Mouse (Mus musculus) neural tube, embryonic 12.5 days (tissue): ENCODE results near the gene Kpna2. TPM values are rescaled to one million over a fixed set of nuclear protein-coding genes. Genes with fewer than 3 reads are reported as not detected.
"Not testable (repeated sequence)": the region's sequence is repeated elsewhere in the genome, so short reads cannot be mapped to it uniquely, and the experiment has no call there.

ENCODE experiments used
- ATAC-seq: fragments of 200-750 bp; cut with Nextera tagmentation; 2 replicates; pipeline ENCODE4 v1.8.0; 2017; ENCODE audit warnings: low read depth, mild to moderate bottlenecking, moderate TSS enrichment, moderate library complexity; ENCODE audit not compliant: low FRiP score
- H3K27ac ChIP-seq: fragments of 300-500 bp; sonication (generic); 2 replicates; pipeline ENCODE4 v1.5.1; 2016
- H3K27me3 ChIP-seq: fragments of 300-500 bp; sonication (generic); replicated peaks from 2 replicates; pipeline ENCODE4 v1.6.1; 2016; ENCODE audit warnings: mild to moderate bottlenecking
- H3K36me3 ChIP-seq: fragments of 300-500 bp; sonication (generic); 2 replicates; pipeline ENCODE4 v1.6.1; 2016; ENCODE audit warnings: mild to moderate bottlenecking
- H3K4me1 ChIP-seq: fragments of 300-500 bp; sonication (generic); 2 replicates; pipeline ENCODE4 v1.6.1; 2016
- H3K4me2 ChIP-seq: fragments of 300-500 bp; sonication (generic); replicated peaks from 2 replicates; pipeline ENCODE4 v1.6.1; 2016; ENCODE audit warnings: mild to moderate bottlenecking
- H3K4me3 ChIP-seq: fragments of 300-500 bp; sonication (generic); 2 replicates; pipeline ENCODE4 v1.5.1; 2016
- H3K9ac ChIP-seq: fragments of 300-500 bp; sonication (generic); 2 replicates; pipeline ENCODE4 v1.6.1; 2016; ENCODE audit warnings: mild to moderate bottlenecking
- H3K9me3 ChIP-seq: fragments of 300-500 bp; sonication (generic); 2 replicates; pipeline ENCODE4 v1.6.1; 2016; ENCODE audit warnings: mild to moderate bottlenecking
- WGBS: fragments of 180-500 bp; shearing (Covaris S2); methylation state at CpG from one replicate; pipeline ENCODE4 v1.1.7; 2016; 5-methylcytosine and 5-hydroxymethylcytosine counted together
- polyA plus RNA-seq: library from polyadenylated mRNA; unstranded; fragments of >200 nt; fragmentation: Nextera tagmentation; extraction: Ambion mirVana; gene quantifications from 2 replicates; pipeline ENCODE4 v1.2.1, GENCODE M21; 2016

The Kpna2 gene
- polyA plus RNA-seq, 1 experiment from 2014 or later, result 392 TPM

DNA sequence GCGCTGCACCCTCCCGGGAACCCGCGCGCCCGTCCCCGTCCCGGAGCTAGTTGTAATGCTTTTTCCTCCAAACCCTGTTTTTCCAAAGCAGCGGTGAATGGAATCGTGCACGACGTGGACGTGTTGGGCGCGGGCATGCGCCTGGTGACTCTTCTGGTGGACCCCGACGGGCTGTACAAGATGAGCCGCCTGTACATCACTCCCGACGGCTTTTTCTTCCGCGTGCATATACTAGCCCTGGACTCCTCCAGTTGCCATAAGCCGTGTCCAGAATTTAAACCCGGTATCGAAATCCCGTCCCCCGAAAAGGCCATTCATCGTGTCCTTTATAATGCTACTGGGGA lies 28.9 kb upstream of the Kpna2 start:
- Histone ChIP-seq H3K27me3 (no peaks in the 10 kb centered on the region), H3K4me3 (peak overlapping the region; percentile 56), H3K36me3 (no peaks in the 10 kb centered on the region), H3K9me3 (no peaks in the 10 kb centered on the region), H3K4me2 (peak overlapping the region; percentile 72), H3K4me1 (peaks cover 32% of the 10 kb centered on the region), H3K27ac (peak overlapping the region; percentile 42; the same call in 1 of the 2 replicates), H3K9ac (peak overlapping the region; percentile 65)
- WGBS, result 5% methylated on average over 29 of the region's 29 CpGs
- ATAC-seq, result peak; percentile 65

DNA sequence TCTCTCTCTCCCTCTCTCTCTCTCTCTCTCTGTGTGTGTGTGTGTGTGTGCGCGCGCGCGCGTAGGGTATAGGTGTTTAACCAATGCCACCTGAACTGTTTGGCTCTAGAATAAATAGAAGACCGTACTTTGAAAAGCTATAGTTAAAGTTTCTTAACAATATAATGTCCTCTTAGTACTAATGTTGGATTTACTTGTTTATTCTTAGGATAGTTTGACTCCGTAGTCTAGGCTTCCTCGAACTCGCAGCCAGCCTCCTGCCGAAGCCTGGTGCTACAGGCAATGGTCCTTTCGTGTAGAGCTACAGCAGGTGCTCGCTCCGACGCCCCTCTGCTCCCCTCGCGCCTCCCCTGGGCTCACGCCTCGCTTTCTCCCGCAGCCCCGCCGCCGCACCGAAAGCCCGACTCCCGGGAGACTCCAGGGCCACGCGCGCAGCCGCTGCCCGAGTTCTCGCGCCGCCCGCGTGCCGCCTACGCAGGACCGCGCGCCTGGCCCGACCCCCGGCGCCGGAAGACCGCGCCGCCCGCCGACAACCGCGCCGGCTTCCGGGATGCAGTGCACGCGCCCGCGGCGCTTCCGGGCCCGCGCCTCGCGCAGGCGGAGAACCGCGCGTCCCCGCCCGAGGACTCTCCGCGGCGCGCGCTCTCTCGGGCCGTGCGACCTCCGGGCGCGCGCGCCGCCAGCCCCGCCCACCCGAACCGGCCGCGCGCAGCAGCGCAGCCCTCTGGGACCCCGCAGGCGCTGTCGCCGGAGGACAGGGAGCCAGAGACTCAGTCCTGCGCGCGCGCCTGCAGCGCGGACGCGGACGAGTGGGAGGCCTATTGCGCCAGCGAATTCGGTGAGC lies 28.3 kb upstream of the Kpna2 start:
- no peaks in the 10 kb centered on the region for H3K36me3 ChIP-seq
- H3K9ac ChIP-seq, result peak overlapping the region; percentile 65
- peak overlapping the region; percentile 56 for H3K4me3 ChIP-seq
- ATAC-seq, result peak; percentile 86
- H3K4me1 ChIP-seq, result peaks cover 32% of the 10 kb centered on the region
- no peaks in the 10 kb centered on the region for H3K9me3 ChIP-seq
- H3K4me2 ChIP-seq, result peak overlapping the region; percentile 72
- under 1% methylated on average over 107 of the region's 107 CpGs for WGBS
- no peaks in the 10 kb centered on the region for H3K27me3 ChIP-seq
- 0 out of 2 replicates have a peak overlapping the region, but pooled peaks have one; percentile 42 for H3K27ac ChIP-seq

DNA sequence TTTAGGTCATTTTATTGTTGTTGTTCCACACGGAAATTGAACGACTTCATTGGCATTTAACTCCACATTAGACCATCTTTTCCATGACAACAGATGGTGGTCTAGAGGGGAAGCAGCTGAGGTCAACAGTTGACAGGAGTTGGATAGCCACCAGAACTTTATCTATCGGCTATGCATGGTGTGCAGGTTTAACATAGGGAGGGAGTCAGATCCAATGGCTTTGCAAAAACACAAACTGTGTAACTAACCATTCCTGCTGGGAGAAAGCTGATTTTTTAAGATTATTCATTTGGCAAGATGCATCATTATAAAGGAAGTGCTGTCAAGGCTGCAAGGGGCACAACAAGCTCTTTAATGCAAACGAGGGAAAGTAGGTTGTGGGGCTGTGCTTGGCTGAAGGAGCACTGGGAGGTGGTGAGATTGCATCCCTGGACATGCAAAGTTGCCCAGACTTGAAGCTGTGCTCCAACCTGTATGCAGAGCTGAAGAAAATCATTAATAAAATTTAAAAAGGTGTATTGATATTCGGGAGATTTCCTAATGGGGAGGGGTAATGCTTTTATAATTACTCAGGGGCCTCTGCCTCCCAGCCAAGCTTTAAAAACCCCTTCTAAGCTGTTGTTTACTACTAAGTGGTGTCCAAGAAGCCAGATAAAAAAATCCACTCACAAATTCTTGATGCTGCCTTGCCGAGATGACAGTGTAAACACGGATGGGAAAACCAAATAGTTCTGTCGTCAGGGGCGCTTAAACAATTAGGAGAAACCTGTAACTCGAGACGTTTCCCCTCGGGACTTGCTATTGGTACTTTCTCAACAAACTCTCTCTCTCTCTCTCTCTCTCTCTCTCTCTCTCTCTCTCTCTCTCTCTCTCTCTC lies 27.5 kb upstream of the Kpna2 start:
- ATAC-seq, result no peak
- 6% methylated on average over 12 of the region's 12 CpGs for WGBS
- peak overlapping the region; percentile 72 for H3K4me2 ChIP-seq
- H3K27me3 ChIP-seq, result no peaks in the 10 kb centered on the region
- no peaks in the 10 kb centered on the region for H3K9me3 ChIP-seq
- H3K4me1 ChIP-seq, result peaks cover 32% of the 10 kb centered on the region
- H3K36me3 ChIP-seq, result no peaks in the 10 kb centered on the region
- no peak overlapping the region for H3K27ac ChIP-seq
- H3K9ac ChIP-seq, result no peak overlapping the region
- no peak overlapping the region; the same call in 1 of the 2 replicates for H3K4me3 ChIP-seq

DNA sequence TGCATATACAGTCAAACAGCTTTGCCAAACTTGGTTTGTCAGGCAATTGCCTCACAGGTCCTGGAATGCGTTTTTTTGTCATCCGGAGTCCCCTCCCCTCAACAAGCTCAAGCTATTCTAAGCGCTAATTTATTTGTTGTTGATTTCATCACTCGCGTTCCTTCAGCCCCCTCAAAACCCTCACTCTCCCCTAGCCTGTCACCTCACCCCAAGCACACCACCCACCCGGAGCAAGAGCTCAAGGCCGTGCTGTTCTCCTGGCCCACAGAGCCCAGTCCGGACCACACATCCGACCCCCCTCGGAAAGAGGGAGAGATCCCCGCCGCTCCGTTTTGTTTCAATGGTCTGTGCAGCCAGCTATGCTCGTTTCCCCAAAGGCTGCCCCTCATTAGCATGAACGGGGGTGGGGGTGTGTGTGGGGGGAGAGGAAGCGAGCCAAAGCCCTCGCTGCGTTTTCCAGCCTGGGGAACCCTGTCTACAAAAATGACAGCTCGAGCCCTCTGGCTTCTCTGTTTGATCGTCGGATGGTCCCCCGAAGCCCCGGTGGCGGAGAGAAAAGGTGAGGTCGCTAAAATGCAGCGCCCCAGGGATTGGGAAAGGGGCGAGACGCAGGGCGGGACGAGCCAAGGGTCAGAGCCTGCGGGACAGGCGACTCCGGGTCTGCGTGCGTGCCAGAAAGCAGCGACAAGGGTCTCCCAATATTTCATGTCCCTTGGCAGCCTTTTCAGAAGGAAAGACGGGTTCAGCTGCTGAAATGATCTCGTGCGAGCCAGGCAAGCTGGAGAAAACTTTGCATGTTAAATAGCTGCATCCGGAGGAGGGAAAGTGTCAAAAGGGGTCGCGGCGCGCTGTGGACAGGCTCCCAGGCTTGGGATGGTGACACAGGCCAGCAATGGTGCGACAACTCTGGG lies 26.3 kb upstream of the Kpna2 start, which contains the start of gene 1810010H24Rik:
1810010H24Rik (plus strand) TSS at position 271 of the 911 bp plus-strand sequence.
- Histone ChIP-seq H3K4me2 (peak within 1 kb of the TSS; percentile 72), H3K9me3 (no peaks in the 10 kb centered on the region), H3K4me3 (peak within 1 kb of the TSS; percentile 38), H3K27me3 (no peaks in the 10 kb centered on the region), H3K4me1 (peaks cover 32% of the 10 kb centered on the region), H3K36me3 (no peaks in the 10 kb centered on the region), H3K27ac (no peak within 1 kb of the TSS), H3K9ac (peak within 1 kb of the TSS; percentile 49)
- under 1% methylated on average over 45 of the region's 45 CpGs for WGBS
- ATAC-seq, result no peak

DNA sequence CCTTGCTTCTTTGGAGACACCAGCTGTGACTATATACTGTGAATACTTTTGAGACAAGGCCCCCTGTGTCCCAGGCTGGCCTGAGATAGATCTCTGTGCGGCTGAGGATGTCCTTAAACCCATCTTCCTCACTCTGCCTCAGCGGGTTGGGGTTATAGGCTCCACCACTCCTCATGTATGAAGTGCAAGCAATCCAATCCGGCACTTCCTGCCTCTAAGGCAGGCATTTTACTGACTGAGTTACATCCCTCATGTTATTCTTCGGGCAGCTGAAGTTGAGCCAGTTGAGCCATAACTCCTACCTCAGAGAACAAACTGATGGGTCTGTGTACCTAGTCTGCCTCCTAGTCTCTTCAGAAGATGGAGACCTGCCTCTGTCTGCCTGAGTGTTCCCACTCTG lies 25.1 kb upstream of the Kpna2 start:
- Histone ChIP-seq H3K4me1 (peaks cover 32% of the 10 kb centered on the region), H3K27ac (no peak overlapping the region), H3K36me3 (no peaks in the 10 kb centered on the region), H3K9me3 (no peaks in the 10 kb centered on the region), H3K4me3 (no peak overlapping the region), H3K27me3 (no peaks in the 10 kb centered on the region), H3K9ac (no peak overlapping the region), H3K4me2 (peak overlapping the region; percentile 72)
- WGBS, result 53% methylated on average over 4 of the region's 4 CpGs
- ATAC-seq, result no peak

DNA sequence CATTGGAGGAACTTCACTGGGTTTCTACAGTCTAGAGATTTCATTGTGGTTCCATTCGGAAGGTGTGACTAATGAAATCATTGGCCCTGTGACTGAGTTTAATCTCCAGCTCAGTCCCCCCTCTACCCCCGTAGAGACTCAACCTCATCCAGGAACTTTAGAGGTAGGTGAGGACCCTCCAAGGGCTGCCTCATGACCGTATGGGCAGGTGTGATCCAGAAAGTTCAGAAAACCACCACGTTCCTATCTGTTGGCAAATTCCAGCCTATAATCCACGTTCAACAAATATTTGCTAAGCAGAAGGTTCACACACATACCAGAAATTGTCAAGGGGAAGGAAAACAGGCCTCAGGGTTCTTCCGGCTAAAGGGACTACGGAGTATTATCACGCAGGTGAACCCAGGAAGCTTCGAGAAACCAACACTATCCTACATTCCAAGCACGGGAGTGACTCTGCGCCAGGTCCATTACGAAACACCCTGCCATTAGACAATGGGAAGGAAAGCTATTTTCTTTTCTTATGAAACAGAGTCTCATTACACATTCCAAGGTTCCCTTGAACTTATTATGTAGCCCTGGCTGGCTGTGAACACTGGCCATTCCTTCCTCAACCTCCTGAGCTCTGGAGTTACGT lies 22.8 kb upstream of the Kpna2 start:
- peaks cover 27% of the 10 kb centered on the region for H3K4me1 ChIP-seq
- ATAC-seq, result no peak
- no peak overlapping the region for H3K9ac ChIP-seq
- WGBS, result 92% methylated on average over 13 of the region's 13 CpGs
- H3K4me3 ChIP-seq, result no peak overlapping the region
- H3K4me2 ChIP-seq, result no peak overlapping the region
- H3K27ac ChIP-seq, result no peak overlapping the region
- no peaks in the 10 kb centered on the region for H3K9me3 ChIP-seq
- H3K27me3 ChIP-seq, result no peaks in the 10 kb centered on the region
- H3K36me3 ChIP-seq, result no peaks in the 10 kb centered on the region

DNA sequence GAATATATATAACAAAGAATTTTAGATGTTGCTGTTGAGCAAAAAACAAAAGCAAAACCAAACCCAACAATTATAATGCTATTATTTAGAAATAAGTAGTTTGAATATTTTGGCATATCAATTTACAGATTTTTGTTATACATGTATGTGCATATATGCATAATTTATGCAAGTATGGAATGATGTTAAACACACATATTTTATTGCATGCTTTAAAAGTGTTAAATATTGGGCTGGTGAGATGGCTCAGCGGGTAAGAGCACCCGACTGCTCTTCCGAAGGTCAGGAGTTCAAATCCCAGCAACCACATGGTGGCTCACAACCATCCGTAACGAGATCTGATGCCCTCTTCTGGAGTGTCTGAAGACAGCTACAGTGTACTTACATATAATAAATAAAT lies 20.4 kb upstream of the Kpna2 start:
- not testable (repeated sequence) for ATAC-seq, H3K27ac ChIP-seq, H3K4me1 ChIP-seq, H3K9ac ChIP-seq, H3K27me3 ChIP-seq, H3K4me3 ChIP-seq, H3K36me3 ChIP-seq, H3K4me2 ChIP-seq, H3K9me3 ChIP-seq
- 88% methylated on average over 5 of the region's 5 CpGs for WGBS

DNA sequence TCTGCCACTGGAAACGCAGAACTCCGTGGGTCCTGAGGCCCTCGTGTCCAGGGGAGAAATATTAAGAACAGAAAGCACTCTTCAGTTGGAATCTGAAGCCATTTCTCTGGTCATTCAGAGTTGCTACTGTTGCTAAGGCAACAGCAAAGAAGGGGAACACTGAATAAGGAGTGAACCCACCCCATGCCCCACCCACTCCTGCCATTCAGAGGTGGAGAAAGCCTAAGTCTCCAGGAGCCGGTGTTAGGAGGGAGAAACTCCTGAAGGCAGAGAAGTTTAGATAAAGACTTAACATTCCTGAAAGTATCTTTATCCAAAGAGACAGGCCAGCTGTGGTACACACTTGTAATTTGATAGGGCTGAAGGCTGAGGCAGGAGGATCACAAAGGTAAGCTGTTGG lies 20.0 kb upstream of the Kpna2 start:
- WGBS, result 50% methylated on average over 4 of the region's 4 CpGs
- Histone ChIP-seq H3K9me3 (no peaks in the 10 kb centered on the region), H3K9ac (no peak overlapping the region), H3K4me3 (no peak overlapping the region), H3K27me3 (no peaks in the 10 kb centered on the region), H3K4me2 (no peak overlapping the region), H3K36me3 (no peaks in the 10 kb centered on the region), H3K27ac (no peak overlapping the region), H3K4me1 (peaks cover 3% of the 10 kb centered on the region; the same call in 1 of the 2 replicates)
- ATAC-seq, result no peak

DNA sequence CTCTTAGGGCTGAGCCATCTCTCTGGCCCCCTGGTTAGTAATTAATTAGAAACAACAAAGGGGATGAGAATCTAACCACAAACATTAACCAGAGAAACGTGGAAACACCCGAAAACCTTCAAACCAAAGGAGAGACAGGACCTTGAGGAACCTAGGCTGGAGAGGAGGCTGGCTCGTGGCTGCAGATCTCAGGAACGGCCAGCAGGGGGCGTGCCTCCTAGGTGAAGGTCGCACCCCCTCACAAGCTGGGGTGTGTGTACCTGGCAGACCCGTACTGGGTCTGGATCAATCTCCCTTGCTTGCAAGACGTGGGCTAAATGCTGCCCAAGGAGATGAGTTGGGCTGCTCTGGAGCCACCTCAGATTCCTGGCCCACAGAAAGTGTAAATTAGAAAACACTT lies 19.3 kb upstream of the Kpna2 start:
- H3K27ac ChIP-seq, result no peak overlapping the region
- H3K4me2 ChIP-seq, result no peak overlapping the region
- no peak overlapping the region for H3K9ac ChIP-seq
- H3K4me3 ChIP-seq, result no peak overlapping the region
- H3K9me3 ChIP-seq, result no peaks in the 10 kb centered on the region
- ATAC-seq, result no peak
- no peaks in the 10 kb centered on the region for H3K4me1 ChIP-seq
- WGBS, result 29% methylated on average over 8 of the region's 8 CpGs
- no peaks in the 10 kb centered on the region for H3K36me3 ChIP-seq
- no peaks in the 10 kb centered on the region for H3K27me3 ChIP-seq

DNA sequence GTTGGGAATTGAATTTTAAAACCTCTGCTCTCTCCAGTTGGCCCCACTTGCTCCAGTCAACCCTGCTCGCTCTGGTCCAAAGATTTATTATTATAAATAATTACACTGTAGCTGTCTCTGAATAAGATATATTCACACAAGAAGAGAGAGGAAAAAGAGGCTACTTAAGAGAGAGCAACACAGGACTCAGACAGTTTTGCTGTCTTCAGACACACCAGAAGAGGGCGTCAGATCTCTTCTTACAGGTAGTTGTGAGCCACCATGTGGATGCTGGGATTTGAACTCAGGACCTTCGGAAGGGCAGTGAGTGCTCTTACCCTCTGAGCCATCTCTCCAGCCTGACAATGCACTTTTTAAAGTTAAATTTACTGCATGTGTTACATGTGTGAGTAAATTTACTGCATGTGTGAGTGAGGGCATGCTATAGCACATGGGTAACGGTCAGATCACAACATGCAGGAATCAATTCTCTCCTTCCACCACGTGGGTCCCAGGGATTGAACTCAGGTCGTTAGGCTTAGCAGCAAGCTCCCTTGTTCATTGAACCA lies 18.1 kb upstream of the Kpna2 start:
- ATAC-seq, result no peak
- Histone ChIP-seq H3K4me2 (no peak overlapping the region), H3K9me3 (no peaks in the 10 kb centered on the region), H3K36me3 (no peaks in the 10 kb centered on the region), H3K4me1 (no peaks in the 10 kb centered on the region), H3K27ac (no peak overlapping the region), H3K27me3 (no peaks in the 10 kb centered on the region), H3K9ac (no peak overlapping the region), H3K4me3 (no peak overlapping the region)
- WGBS, result 63% methylated on average over 6 of the region's 6 CpGs

DNA sequence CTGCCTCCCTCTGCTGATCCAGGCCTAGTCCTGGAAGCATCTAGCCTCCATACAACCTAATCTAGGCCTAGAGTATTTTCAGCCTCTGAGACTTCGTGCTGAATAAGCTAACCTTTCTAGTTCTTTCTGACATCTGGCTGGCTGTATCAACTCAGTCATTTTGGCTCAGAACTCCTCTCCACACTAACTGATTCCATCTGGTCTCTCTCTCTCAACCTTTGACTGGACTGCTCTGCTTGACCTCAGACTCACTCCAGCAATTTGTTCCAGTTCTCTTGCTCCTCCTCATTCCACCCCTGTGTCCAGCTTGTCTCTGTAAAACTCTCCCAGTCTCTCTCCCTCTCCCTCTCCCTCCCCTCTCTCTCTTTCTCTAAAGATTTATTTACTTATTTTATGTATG lies 17.6 kb upstream of the Kpna2 start:
- H3K36me3 ChIP-seq, result no peaks in the 10 kb centered on the region
- no peak overlapping the region for H3K9ac ChIP-seq
- no peak overlapping the region for H3K4me2 ChIP-seq
- no peak overlapping the region for H3K27ac ChIP-seq
- ATAC-seq, result no peak
- peaks cover 3% of the 10 kb centered on the region; the same call in 1 of the 2 replicates for H3K4me1 ChIP-seq
- H3K27me3 ChIP-seq, result no peaks in the 10 kb centered on the region
- WGBS, result 56% methylated on average over 1 of the region's 1 CpGs
- no peaks in the 10 kb centered on the region for H3K9me3 ChIP-seq
- H3K4me3 ChIP-seq, result no peak overlapping the region
